Mouse (Mus musculus) heart, embryonic 14.5 days (tissue): ENCODE measurements around the gene Gna12. TPM values are rescaled to one million over a fixed set of nuclear protein-coding genes. Genes with fewer than 3 reads are reported as not detected.
A peak's percentile ranks its signal among the peaks of the same experiment; 100 is the strongest.

Source experiments
- ATAC-seq: fragments of 200-750 bp; cut with Nextera tagmentation; 2 replicates; pipeline ENCODE4 v1.8.0; 2017; ENCODE audit warnings: low read depth, moderate TSS enrichment; ENCODE audit not compliant: insufficient number of reproducible peaks, insufficient read depth, low FRiP score
- H3K27ac ChIP-seq, 2 experiments: fragments of 200-500 bp in 1 of 2; fragments of 300-500 bp in 1 of 2; sonication (generic) in 1 of 2; replicated peaks in 1 of 2; 2 replicates each; pipeline ENCODE4 v1.5.1; 2012 to 2014; ENCODE audit warnings: low read depth in 2 of 2, low read length in 2 of 2, control low read depth in 1 of 2, mild to moderate bottlenecking in 1 of 2, mixed read lengths in 1 of 2; ENCODE audit not compliant: control insufficient read depth in 1 of 2, insufficient read depth in 1 of 2
- H3K27me3 ChIP-seq: fragments of 300-500 bp; sonication (generic); 2 replicates; pipeline ENCODE4 v1.6.1; 2014; ENCODE audit warnings: mild to moderate bottlenecking, low read length, control low read depth; ENCODE audit not compliant: control insufficient read depth, insufficient read depth
- H3K36me3 ChIP-seq: fragments of 300-500 bp; sonication (generic); 2 replicates; pipeline ENCODE4 v1.6.1; 2014; ENCODE audit warnings: mild to moderate bottlenecking, control low read depth, low read length, mixed read lengths; ENCODE audit not compliant: control insufficient read depth, insufficient read depth
- H3K4me1 ChIP-seq, 2 experiments: fragments of 200-500 bp in 1 of 2; fragments of 300-500 bp in 1 of 2; sonication (generic) in 1 of 2; 2 replicates each; pipeline ENCODE4 v1.6.1; 2012 to 2014; ENCODE audit warnings: low read length in 2 of 2, control low read depth in 1 of 2, mixed read lengths in 1 of 2; ENCODE audit not compliant: control insufficient read depth in 2 of 2, insufficient read depth in 2 of 2
- H3K4me2 ChIP-seq: fragments of 300-500 bp; sonication (generic); 2 replicates; pipeline ENCODE4 v1.6.1; 2014; ENCODE audit warnings: mild to moderate bottlenecking, low read length
- H3K4me3 ChIP-seq, 2 experiments: fragments of 200-500 bp in 1 of 2; fragments of 300-500 bp in 1 of 2; sonication (generic) in 1 of 2; 2 replicates each; pipeline ENCODE4 v1.5.1; 2012 to 2014; ENCODE audit warnings: low read length in 2 of 2, mild to moderate bottlenecking in 2 of 2, control low read depth in 1 of 2, low read depth in 1 of 2, moderate library complexity in 1 of 2; ENCODE audit not compliant: control insufficient read depth in 1 of 2, insufficient read depth in 1 of 2
- H3K9ac ChIP-seq: fragments of 300-500 bp; sonication (generic); 2 replicates; pipeline ENCODE4 v1.6.1; 2014; ENCODE audit warnings: mild to moderate bottlenecking, low read length
- H3K9me3 ChIP-seq: fragments of 300-500 bp; sonication (generic); 2 replicates; pipeline ENCODE4 v1.6.1; 2016; ENCODE audit warnings: low read length, control low read depth; ENCODE audit not compliant: control insufficient read depth
- WGBS: fragments of 180-500 bp; shearing (Covaris S2); extraction: QIAGEN DNeasy Blood & Tissue Kit; methylation state at CpG from one replicate; pipeline ENCODE4 v1.1.7; 2014; 5-methylcytosine and 5-hydroxymethylcytosine counted together
- polyA plus RNA-seq: library from polyadenylated mRNA; unstranded; fragments of >200 nt; fragmentation: Nextera tagmentation; extraction: Ambion mirVana; gene quantifications from 2 replicates; pipeline ENCODE4 v1.2.1, GENCODE M21; 2014

The Gna12 gene
- polyA plus RNA-seq, 1 experiment from 2014 or later, result 53.8 TPM

GRCm38 (mm10) chr5:140847300-140847729 is 17.1 kb upstream of the Gna12 start:
- no peaks in the 10 kb centered on the region for H3K36me3 ChIP-seq
- no peak overlapping the region for H3K4me3 ChIP-seq
- ATAC-seq, result 0 out of 2 replicates have a peak, but pooled peaks have one; percentile 31
- no peak overlapping the region for H3K4me2 ChIP-seq
- WGBS, result 15% methylated on average over 5 of the region's 5 CpGs
- no peak overlapping the region for H3K9ac ChIP-seq
- H3K9me3 ChIP-seq, result peaks cover 8% of the 10 kb centered on the region
- no peak overlapping the region for H3K27ac ChIP-seq
- H3K27me3 ChIP-seq, result no peaks in the 10 kb centered on the region; the same call in 1 of the 2 replicates
- H3K4me1 ChIP-seq, result no peaks in the 10 kb centered on the region

- H3K9me3 ChIP-seq, result no peaks in the 10 kb centered on the region
- H3K4me1 ChIP-seq, result no peaks in the 10 kb centered on the region
- H3K27ac ChIP-seq, result no peak overlapping the region
- 71% methylated on average over 4 of the region's 4 CpGs for WGBS
- no peaks in the 10 kb centered on the region for H3K36me3 ChIP-seq
- no peak overlapping the region for H3K4me3 ChIP-seq
- H3K27me3 ChIP-seq, result no peaks in the 10 kb centered on the region; the same call in 1 of the 2 replicates
- H3K9ac ChIP-seq, result no peak overlapping the region
- ATAC-seq, result no peak
- no peak overlapping the region for H3K4me2 ChIP-seq
Measured at GRCm38 (mm10) chr5:140841942-140842341, 11.7 kb upstream of the Gna12 start.

- Histone ChIP-seq H3K27me3 (no peaks in the 10 kb centered on the region), H3K4me2 (peak overlapping the region; percentile 60), H3K36me3 (no peaks in the 10 kb centered on the region), H3K9me3 (no peaks in the 10 kb centered on the region), H3K9ac (no peak overlapping the region), H3K4me3 (no peak overlapping the region; a peak in 1 of 4 replicates), H3K27ac (no peak overlapping the region), H3K4me1 (peaks cover 13 to 38% of the 10 kb centered on the region in 2 experiments)
- ATAC-seq, result no peak
- WGBS, result 77% methylated on average over 8 of the region's 8 CpGs
Measured at GRCm38 (mm10) chr5:140831064-140831431, 817 bp upstream of the Gna12 start.

GRCm38 (mm10) chr5:140829911-140830294 is 328 bp downstream of the Gna12 start:
- Histone ChIP-seq H3K4me3 (peak overlapping the region; percentile 89 to 99), H3K27ac (peak overlapping the region; percentile 62 to 85; a peak in 3 of 4 replicates), H3K4me2 (peak overlapping the region; percentile 95), H3K27me3 (no peaks in the 10 kb centered on the region), H3K36me3 (no peaks in the 10 kb centered on the region), H3K9me3 (no peaks in the 10 kb centered on the region), H3K4me1 (peaks cover 13 to 43% of the 10 kb centered on the region in 2 experiments), H3K9ac (peak overlapping the region; percentile 95)
- ATAC-seq, result no peak
- under 1% methylated on average over 56 of the region's 58 CpGs for WGBS

- Histone ChIP-seq H3K4me1 (peaks cover 13 to 48% of the 10 kb centered on the region in 2 experiments), H3K27ac (peak overlapping the region; percentile 62 to 85; a peak in 3 of 4 replicates), H3K9ac (peak overlapping the region; percentile 95), H3K9me3 (no peaks in the 10 kb centered on the region), H3K4me3 (peak overlapping the region; percentile 89 to 99), H3K27me3 (no peaks in the 10 kb centered on the region), H3K36me3 (no peaks in the 10 kb centered on the region), H3K4me2 (peak overlapping the region; percentile 95)
- ATAC-seq, result no peak
- 31% methylated on average over 18 of the region's 18 CpGs for WGBS
Measured at GRCm38 (mm10) chr5:140829081-140829910, 935 bp downstream of the Gna12 start.

GRCm38 (mm10) chr5:140828363-140828762 is 1.9 kb downstream of the Gna12 start:
- Histone ChIP-seq H3K4me2 (peak overlapping the region; percentile 95), H3K4me1 (peaks cover 13 to 55% of the 10 kb centered on the region in 2 experiments), H3K9ac (peak overlapping the region; percentile 50; the same call in 1 of the 2 replicates), H3K27ac (peak overlapping the region; percentile 34 to 71; a peak in 3 of 4 replicates), H3K4me3 (peak overlapping the region in 1 of 2 experiments; percentile 89; a peak in 3 of 4 replicates), H3K27me3 (no peaks in the 10 kb centered on the region), H3K9me3 (no peaks in the 10 kb centered on the region), H3K36me3 (no peaks in the 10 kb centered on the region)
- ATAC-seq, result no peak
- WGBS, result 42% methylated on average over 2 of the region's 2 CpGs

GRCm38 (mm10) chr5:140827896-140828295 is 2.3 kb downstream of the Gna12 start:
- Histone ChIP-seq H3K27me3 (no peaks in the 10 kb centered on the region), H3K27ac (peak overlapping the region; percentile 34 to 71), H3K9me3 (no peaks in the 10 kb centered on the region), H3K9ac (peak overlapping the region; percentile 50; the same call in 1 of the 2 replicates), H3K36me3 (no peaks in the 10 kb centered on the region), H3K4me1 (peaks cover 13 to 56% of the 10 kb centered on the region in 2 experiments), H3K4me3 (peak overlapping the region in 1 of 2 experiments; percentile 89; a peak in 2 of 4 replicates), H3K4me2 (peak overlapping the region; percentile 95)
- WGBS, result 30% methylated on average over 8 of the region's 8 CpGs
- no peak for ATAC-seq
